Mouse (Mus musculus) liver, adult 2 months (tissue): ENCODE data around the gene Zbtb18.

ENCODE experiments used
- CTCF ChIP-seq: fragments of 200-500 bp; IDR thresholded peaks from 2 replicates; pipeline ENCODE4 v1.5.1; 2011; ENCODE audit warnings: low read depth, low read length, control low read depth
- POLR2A ChIP-seq: fragments of 200-500 bp; IDR thresholded peaks from 2 replicates; pipeline ENCODE4 v1.6.1; 2011; ENCODE audit warnings: low read length, control low read depth; ENCODE audit not compliant: insufficient read depth; ENCODE audit errors: extremely low read depth

DNA sequence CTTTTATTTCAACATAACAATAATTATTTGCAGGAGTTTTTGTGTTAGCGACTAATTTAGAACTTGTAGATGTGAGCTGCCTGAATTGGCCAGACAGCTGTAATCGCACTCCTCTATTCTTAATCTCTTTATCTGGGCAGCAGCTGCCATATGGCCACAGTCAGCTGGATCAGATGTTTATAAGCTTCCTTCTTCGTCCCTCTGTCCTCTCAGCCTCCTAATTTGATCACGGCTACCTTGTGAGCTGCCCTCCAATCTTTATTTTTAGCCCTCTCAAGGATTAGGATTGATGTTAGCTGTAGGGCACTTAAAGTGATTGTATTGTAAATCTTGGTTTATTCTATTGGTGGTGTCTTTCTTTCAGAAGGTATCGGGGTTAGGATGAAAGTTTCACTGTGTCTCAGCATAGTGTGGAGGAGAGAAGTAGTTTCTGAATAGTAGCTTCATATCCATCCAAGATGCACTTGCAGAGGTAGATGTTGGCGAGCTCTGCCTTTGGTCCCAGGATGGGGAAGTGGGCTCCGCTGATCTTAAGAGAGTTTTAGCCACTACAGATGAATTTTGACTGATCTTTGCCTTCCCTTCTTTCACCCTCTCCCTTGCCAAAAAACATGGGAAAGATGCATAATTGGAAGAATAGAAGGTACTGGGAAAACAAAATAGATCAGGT lies 3.4 kb downstream of the Zbtb18 start:
- TF ChIP-seq POLR2A (no peak), CTCF (no peak)
